Mouse (Mus musculus) fibroblast of lung, adult 2 months (primary cell): ENCODE results near the gene Ccdc162.

ENCODE experiments used
- DNase-seq: peaks from one replicate; pipeline ENCODE4 v3.0.0-alpha.2; 2011; ENCODE audit warnings: low read depth

Gene Ccdc162

GRCm38 (mm10) chr10:41716029-41716897, at the start of gene Ccdc162:
TSS of gene Ccdc162 (minus strand) at chr10:41716634.
- no peak for DNase-seq

GRCm38 (mm10) chr10:41765586-41765985, 49.2 kb upstream of the Ccdc162 start:
- no peak for DNase-seq

- no peak for DNase-seq
Observed at GRCm38 (mm10) chr10:41763741-41764385, 47.4 kb upstream of the Ccdc162 start.

GRCm38 (mm10) chr10:41760866-41761265, 44.4 kb upstream of the Ccdc162 start:
- no peak for DNase-seq

- DNase-seq: no peak
Observed at GRCm38 (mm10) chr10:41758041-41758440, 41.6 kb upstream of the Ccdc162 start.

GRCm38 (mm10) chr10:41757226-41757625, 40.8 kb upstream of the Ccdc162 start:
- DNase-seq: no peak

- no peak for DNase-seq
Observed at GRCm38 (mm10) chr10:41751867-41752480, 35.5 kb upstream of the Ccdc162 start.

GRCm38 (mm10) chr10:41749306-41749705, 32.9 kb upstream of the Ccdc162 start:
- DNase-seq: no peak

GRCm38 (mm10) chr10:41746554-41746953, 30.1 kb upstream of the Ccdc162 start:
- no peak for DNase-seq

GRCm38 (mm10) chr10:41744006-41744405, 27.6 kb upstream of the Ccdc162 start:
- DNase-seq: no peak

GRCm38 (mm10) chr10:41740221-41740620, 23.8 kb upstream of the Ccdc162 start:
- no peak for DNase-seq

GRCm38 (mm10) chr10:41737245-41737644, 20.8 kb upstream of the Ccdc162 start:
- DNase-seq: no peak

GRCm38 (mm10) chr10:41735398-41735797, 19.0 kb upstream of the Ccdc162 start:
- no peak for DNase-seq

GRCm38 (mm10) chr10:41733214-41733613, 16.8 kb upstream of the Ccdc162 start:
- DNase-seq: no peak

GRCm38 (mm10) chr10:41731932-41732331, 15.5 kb upstream of the Ccdc162 start:
- DNase-seq: no peak

- no peak for DNase-seq
Observed at GRCm38 (mm10) chr10:41730746-41731145, 14.3 kb upstream of the Ccdc162 start.

GRCm38 (mm10) chr10:41726215-41726614, 9.8 kb upstream of the Ccdc162 start:
- DNase-seq: no peak

- DNase-seq: no peak
Observed at GRCm38 (mm10) chr10:41719587-41719986, 3.2 kb upstream of the Ccdc162 start.

- no peak for DNase-seq
Observed at GRCm38 (mm10) chr10:41715557-41715956, 877 bp downstream of the Ccdc162 start.

GRCm38 (mm10) chr10:41711467-41711866, 5.0 kb downstream of the Ccdc162 start:
- no peak for DNase-seq

GRCm38 (mm10) chr10:41710773-41711172, 5.7 kb downstream of the Ccdc162 start:
- no peak for DNase-seq

GRCm38 (mm10) chr10:41709341-41709740, 7.1 kb downstream of the Ccdc162 start:
- no peak for DNase-seq

- DNase-seq: no peak
Observed at GRCm38 (mm10) chr10:41699669-41700068, 16.8 kb downstream of the Ccdc162 start.
